Mouse (Mus musculus) heart, postnatal 0 days (tissue): ENCODE measurements around the gene Tppp.

Source experiments
- CTCF ChIP-seq: IDR thresholded peaks from 2 replicates; pipeline ENCODE4 v1.5.1; 2016; ENCODE audit warnings: antibody characterized with exemption, control low read depth, low read depth
- EP300 ChIP-seq: IDR thresholded peaks from 2 replicates; pipeline ENCODE4 v1.6.1; 2016; ENCODE audit warnings: antibody characterized with exemption, low read depth

- TF ChIP-seq CTCF, result no peak
- no peak for TF ChIP-seq EP300
Measured at GRCm38 (mm10) chr13:73991267-73991666, 17.9 kb upstream of the Tppp start.
